Mouse (Mus musculus): ENCODE results near the gene Mup6. TPM values are rescaled to one million over a fixed set of nuclear protein-coding genes. Genes with fewer than 3 reads are reported as not detected.

The Mup6 gene
- polyA plus RNA-seq (2014; fragmentation: Illumina TruSeq; extraction: RNeasy Lipid Tissue Mini Kit (QIAGEN cat#74804); ENCODE audit: low read depth, low replicate concordance) = not detected

GRCm38 (mm10) chr4:59963405-59964344 lies at the start of gene Mup6:
Gene Mup6 (plus strand): TSS chr4:59964294.

GRCm38 (mm10) chr4:59914608-59915403 lies 49.3 kb upstream of the Mup6 start, which contains the start of gene Slc46a2:
Gene Slc46a2 (minus strand): TSS chr4:59915056.

DNA sequence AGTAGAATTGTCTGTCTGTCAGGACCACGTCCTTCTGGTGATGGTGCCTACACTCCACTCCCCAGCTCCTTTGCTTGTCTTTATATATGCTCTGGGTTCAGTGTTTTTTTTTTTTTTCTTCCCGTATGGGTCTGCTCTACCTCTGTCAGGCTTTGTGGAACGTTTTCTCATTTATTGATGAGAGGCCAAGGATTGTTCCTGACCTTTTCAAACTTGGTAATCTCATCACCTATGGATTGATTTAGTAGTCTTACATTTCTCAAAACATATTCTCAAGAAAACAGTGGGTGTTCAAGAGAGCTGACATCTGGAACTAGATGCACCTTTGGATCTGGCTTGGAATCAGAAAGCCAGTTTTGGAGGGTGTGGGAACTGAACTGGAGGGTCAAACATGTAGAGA lies 3.5 kb upstream of the Mup6 start, which contains the start of gene Mup4:
TSS of gene Mup4 (minus strand) at position 101 of the 400 bp plus-strand sequence.

Other genes starting within 250 kb of the Mup6 start
- 42.0 TPM for gene Inip, start 162.7 kb upstream of the Mup6 start, polyA plus RNA-seq (2014; fragmentation: Illumina TruSeq; extraction: RNeasy Lipid Tissue Mini Kit (QIAGEN cat#74804); ENCODE audit: low read depth, low replicate concordance)
- gene Snx30, start 158.5 kb upstream of the Mup6 start, polyA plus RNA-seq (2014; fragmentation: Illumina TruSeq; extraction: RNeasy Lipid Tissue Mini Kit (QIAGEN cat#74804); ENCODE audit: low read depth, low replicate concordance) = 3.4 TPM
- gene Slc46a2, start 49.2 kb upstream of the Mup6 start, polyA plus RNA-seq (2014; fragmentation: Illumina TruSeq; extraction: RNeasy Lipid Tissue Mini Kit (QIAGEN cat#74804); ENCODE audit: low read depth, low replicate concordance) = not detected
- not detected for gene Mup4, start 3.6 kb upstream of the Mup6 start, polyA plus RNA-seq (2014; fragmentation: Illumina TruSeq; extraction: RNeasy Lipid Tissue Mini Kit (QIAGEN cat#74804); ENCODE audit: low read depth, low replicate concordance)
- gene Mup7, start 106.2 kb downstream of the Mup6 start, polyA plus RNA-seq (2014; fragmentation: Illumina TruSeq; extraction: RNeasy Lipid Tissue Mini Kit (QIAGEN cat#74804); ENCODE audit: low read depth, low replicate concordance) = not detected
- not detected for gene Mup2, start 190.0 kb downstream of the Mup6 start, polyA plus RNA-seq (2014; fragmentation: Illumina TruSeq; extraction: RNeasy Lipid Tissue Mini Kit (QIAGEN cat#74804); ENCODE audit: low read depth, low replicate concordance)